Mouse (Mus musculus) embryo, embryonic 10.5 days (tissue): ENCODE measurements around the gene 1700001F09Rik.
"Not testable (repeated sequence)": the region's sequence is repeated elsewhere in the genome, so short reads cannot be mapped to it uniquely, and the experiment has no call there.

Experiments used
- DNase-seq: peaks from one replicate; pipeline ENCODE4 v3.0.0-alpha.2; 2015; ENCODE audit warnings: low spot score

The 1700001F09Rik gene

DNA sequence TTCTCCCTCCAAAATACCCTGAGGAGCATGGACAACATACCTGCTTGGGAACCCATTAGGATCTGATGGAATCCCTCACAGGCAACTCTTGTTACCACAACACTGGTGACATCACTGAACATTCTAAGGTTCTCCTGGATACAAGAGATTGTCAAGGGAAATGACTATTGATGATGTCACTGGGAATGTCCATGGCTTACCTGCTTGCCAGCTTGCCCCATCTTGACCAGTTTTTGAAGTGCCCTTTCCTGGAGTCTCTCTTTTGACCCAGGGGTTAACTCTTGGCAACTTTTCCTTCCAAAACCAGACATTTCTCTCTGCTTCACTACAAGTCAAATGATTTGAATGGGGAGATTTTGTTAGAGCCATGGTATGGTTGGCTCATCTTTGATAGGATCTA lies at the start of gene 1700001F09Rik:
Gene 1700001F09Rik, minus strand, starts transcription at position 101 of the 400 bp plus-strand sequence.
- DNase-seq, result not testable (repeated sequence)

DNA sequence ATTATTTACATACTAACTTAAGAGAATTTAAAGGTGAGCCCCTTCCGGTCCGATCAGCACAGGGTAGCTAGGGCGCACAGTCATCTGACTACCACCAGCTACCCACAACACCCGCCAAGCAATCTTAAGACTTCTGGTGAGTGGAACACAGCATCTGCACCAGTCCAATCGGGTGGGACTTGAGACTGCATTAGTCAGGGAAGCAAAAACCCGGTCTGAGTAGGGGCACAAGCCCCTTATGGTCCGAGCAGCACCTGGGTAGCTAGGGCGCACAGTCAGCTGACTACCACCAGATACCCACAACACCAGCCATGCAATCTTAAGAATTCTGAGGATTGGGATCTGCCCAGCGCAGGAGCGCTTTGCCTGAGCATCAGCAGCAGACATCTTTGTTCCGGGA lies 14.1 kb upstream of the 1700001F09Rik start:
- not testable (repeated sequence) for DNase-seq

GRCm38 (mm10) chr14:43359246-43359645 lies 11.6 kb upstream of the 1700001F09Rik start:
- not testable (repeated sequence) for DNase-seq

DNA sequence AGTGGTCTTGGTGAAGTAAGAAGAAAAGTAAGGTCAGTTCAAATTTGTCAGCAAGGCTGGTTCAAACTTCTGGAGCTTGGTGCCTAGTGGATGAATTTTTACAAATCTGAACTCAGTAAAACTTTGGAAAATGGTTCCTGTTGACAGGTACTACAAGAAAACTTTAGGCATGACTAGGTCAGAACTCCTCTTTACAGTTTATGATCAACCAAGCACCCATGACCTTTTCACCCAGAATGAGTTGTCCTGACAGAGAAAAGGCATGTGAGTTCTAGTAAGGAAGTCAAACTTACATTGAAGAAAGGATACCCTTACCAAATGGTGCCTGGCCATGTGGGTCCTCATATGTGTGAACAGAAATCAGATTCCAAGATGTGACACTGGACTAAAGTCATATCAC lies 9.9 kb upstream of the 1700001F09Rik start:
- DNase-seq, result not testable (repeated sequence)

- not testable (repeated sequence) for DNase-seq
These were observed 5.3 kb upstream of the 1700001F09Rik start for GRCm38 (mm10) chr14:43352944-43353343.

- DNase-seq, result not testable (repeated sequence)
These were observed 10.0 kb downstream of the 1700001F09Rik start for GRCm38 (mm10) chr14:43337646-43338045.

GRCm38 (mm10) chr14:43331362-43331880 lies 16.2 kb downstream of the 1700001F09Rik start:
- DNase-seq, result not testable (repeated sequence)

GRCm38 (mm10) chr14:43328603-43329002 lies 19.0 kb downstream of the 1700001F09Rik start:
- not testable (repeated sequence) for DNase-seq

- not testable (repeated sequence) for DNase-seq
These were observed 28.1 kb downstream of the 1700001F09Rik start for GRCm38 (mm10) chr14:43319516-43319915.

DNA sequence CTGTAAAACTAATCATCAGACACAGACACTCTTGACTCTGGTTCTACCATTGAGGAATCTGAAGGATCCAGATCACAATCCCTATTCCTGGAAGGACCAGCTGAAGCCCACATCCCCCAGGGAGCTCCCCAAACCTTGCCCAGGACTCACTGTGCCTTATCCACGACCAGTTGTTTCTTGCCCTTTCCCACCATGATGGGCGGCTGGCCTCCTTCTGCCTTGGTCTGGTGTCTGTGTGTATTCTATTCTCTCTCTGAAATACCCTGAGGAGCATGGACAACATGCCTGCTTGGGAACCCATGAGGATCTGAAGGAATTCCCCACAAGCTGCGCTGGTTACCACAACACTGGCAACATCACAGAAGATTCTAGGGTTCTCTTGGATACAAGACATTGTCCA lies 54.1 kb downstream of the 1700001F09Rik start, which contains the start of gene Gm8127:
Gene Gm8127, minus strand, starts transcription at position 330 of the 400 bp plus-strand sequence.
- DNase-seq, result not testable (repeated sequence)
